Comparison of ENCODE assay signal across 11 mouse cellular contexts in genomic region chr2:50304824-50305577, GRCm38 (mm10). TPM values are rescaled to one million over a fixed set of nuclear protein-coding genes. Genes with fewer than 3 reads are reported as not detected.
DNase-seq lines count a peak whose midpoint lies in the region; TF ChIP-seq lines count a peak whose summit lies in the region.
"Had no signal": no experiment of that assay in that cellular context is flagged by ENCODE, and none has a peak within 500 bp of the region (broad histone marks: within the 10 kb centered on the region; RNA-seq: fewer than 3 reads in every experiment).

No protein-coding gene starts in this region.

- peak; percentile 34 for DNase-seq in embryo, embryonic 10 days (ENCODE audit: low spot score)
- DNase-seq in embryo, embryonic 9.5 days (ENCODE audit: extremely low spot score), result no peak
- peak; percentile 34 to 49 for DNase-seq in left cerebral cortex, postnatal 14 days (ENCODE audit: low spot score in 2 of 2)
- DNase-seq in left cerebral cortex, adult 11 months (ENCODE audit: low spot score), result no peak
- DNase-seq in MEL (ENCODE audit: low read depth, low spot score), result no peak
- peak; percentile 38 to 80 for DNase-seq in kidney, postnatal 36 days
- no peak for DNase-seq in thymus, postnatal 25 days
- DNase-seq in lung, postnatal 10 days, result no peak
- DNase-seq: cerebellum, adult 18-20 months had no signal

- intact Hi-C loops in left cerebral cortex, postnatal 14 days (cut with DNase I), result loop anchor here (5.0 kb wide), 2 partner anchors 842 to 1527 kb away; partner anchors contain the start of gene Rnd3

- H3K79me2 ChIP-seq in MEL (ENCODE audit: control insufficient read depth, insufficient read depth, low read length, poor library complexity), result no peaks in the 10 kb centered on the region

- no peaks in the 10 kb centered on the region for H3K9me3 ChIP-seq in MEL (replicated peaks; ENCODE audit: insufficient read depth, low read length)
- H3K9me3 ChIP-seq: heart, embryonic 13.5 days; lung, embryonic 15.5 days had no signal

- no peak overlapping the region for H3K4me3 ChIP-seq in MEL (ENCODE audit: control insufficient read depth in 1 of 2, insufficient read depth in 1 of 2, low read depth in 2 of 2, low read length in 2 of 2)
- H3K4me3 ChIP-seq: heart, embryonic 13.5 days; lung, embryonic 15.5 days had no signal

- no peak for TF ChIP-seq POLR2A in MEL (IDR thresholded peaks at IDR 0.05; ENCODE audit: control insufficient read depth in 1 of 2, insufficient read depth in 1 of 2, low read depth in 1 of 2, low read length in 2 of 2, poor library complexity in 1 of 2)

- no peak overlapping the region for H3K27ac ChIP-seq in MEL (ENCODE audit: control insufficient read depth, low read depth, low read length)
- H3K27ac ChIP-seq: heart, embryonic 13.5 days; lung, embryonic 15.5 days had no signal

- H3K9ac ChIP-seq in MEL (ENCODE audit: control insufficient read depth, low read depth, low read length, poor library complexity, severe bottlenecking), result no peak overlapping the region
- H3K9ac ChIP-seq: heart, embryonic 13.5 days; lung, embryonic 15.5 days had no signal

- TF ChIP-seq EP300 in MEL (IDR thresholded peaks at IDR 0.05; ENCODE audit: low read depth in 1 of 2, low read length in 2 of 2), result no peak

- H3K27me3 ChIP-seq in MEL (ENCODE audit: control insufficient read depth in 1 of 2, insufficient read depth in 2 of 2, low read length in 2 of 2), result no peaks in the 10 kb centered on the region
- H3K27me3 ChIP-seq: heart, embryonic 13.5 days; lung, embryonic 15.5 days had no signal

- peak in 1 of 3 experiments; percentile 35; a peak in 2 of 6 replicates for TF ChIP-seq CTCF in MEL (IDR thresholded peaks at IDR 0.05 in 2 of 3, conservative IDR thresholded peaks at IDR 0.05 in 1 of 3; ENCODE audit: control insufficient read depth in 1 of 3, insufficient read depth in 1 of 3, low read depth in 2 of 3, low read length in 3 of 3, poor library complexity in 1 of 3, severe bottlenecking in 1 of 3)

- no peaks in the 10 kb centered on the region for H3K4me1 ChIP-seq in MEL (ENCODE audit: control insufficient read depth in 1 of 2, insufficient read depth in 2 of 2, low read length in 2 of 2)
- H3K4me1 ChIP-seq: heart, embryonic 13.5 days; lung, embryonic 15.5 days had no signal

- H3K36me3 ChIP-seq in MEL (ENCODE audit: control insufficient read depth in 1 of 2, insufficient read depth in 2 of 2, low read length in 2 of 2), result no peaks in the 10 kb centered on the region
- H3K36me3 ChIP-seq: heart, embryonic 13.5 days; lung, embryonic 15.5 days had no signal

- TF ChIP-seq RAD21 in MEL (IDR thresholded peaks at IDR 0.05; ENCODE audit: low read depth, low read length), result peak; percentile 44

TF ChIP-seq in MEL, 35 proteins besides CTCF, POLR2A, EP300 and RAD21:
- TF ChIP-seq ELF1 (IDR thresholded peaks at IDR 0.05; ENCODE audit: low read depth, low read length) (no peak), SMC3 (IDR thresholded peaks at IDR 0.05; ENCODE audit: low read depth, low read length) (peak; percentile 35)
TF ChIP-seq in MEL: peak in this region for 1.

RNA-seq across cellular contexts. Expression of gene Mmadhc, which starts 8.4 kb away (rescaled TPM):
- total RNA-seq in left cerebral cortex, postnatal 14 days (2021), result 10 to 100 TPM; 46.8 to 51.8 TPM
- 97.5 and 112 TPM in 2 replicates for total RNA-seq in MEL (2012; rRNA removed)
- polyA plus RNA-seq in MEL (2012; ENCODE audit: insufficient read depth in 1 of 2, insufficient read length in 2 of 2, low read depth in 1 of 2, low replicate concordance in 2 of 2, missing spikeins in 1 of 2), result 10 to 100 TPM in 1 of 2 experiments, not detected in 1; 91.2 TPM

Comparison
In these comparisons a context has a peak if more than half of its experiments do, and no peak if none do; other contexts are left out.
1. DNase-seq: peak in embryo, embryonic 10 days (single experiment), left cerebral cortex, postnatal 14 days (2 of 2) and kidney, postnatal 36 days (2 of 2); none in embryo, embryonic 9.5 days (single experiment), left cerebral cortex, adult 11 months (single experiment), MEL (single experiment), thymus, postnatal 25 days (single experiment) and lung, postnatal 10 days (single experiment).